Mouse (Mus musculus) forebrain, embryonic 16.5 days (tissue): Measurements from ENCODE around the gene Eml5. TPM values are rescaled to one million over a fixed set of nuclear protein-coding genes. Genes with fewer than 3 reads are reported as not detected.

Experiments
- ATAC-seq: fragments of 200-750 bp; cut with Nextera tagmentation; 2 replicates; pipeline ENCODE4 v1.8.0; 2017; ENCODE audit warnings: mild to moderate bottlenecking, moderate library complexity
- H3K27ac ChIP-seq: fragments of 300-500 bp; sonication (generic); 2 replicates; pipeline ENCODE4 v1.5.1; 2014; ENCODE audit warnings: low read length, control low read depth
- H3K27me3 ChIP-seq: fragments of 300-500 bp; sonication (generic); replicated peaks from 2 replicates; pipeline ENCODE4 v1.6.1; 2014; ENCODE audit warnings: low read length; ENCODE audit not compliant: control insufficient read depth, insufficient read depth
- H3K36me3 ChIP-seq: fragments of 300-500 bp; sonication (generic); 2 replicates; pipeline ENCODE4 v1.6.1; 2014; ENCODE audit not compliant: control insufficient read depth, insufficient read depth
- H3K4me1 ChIP-seq: fragments of 300-500 bp; sonication (generic); replicated peaks from 2 replicates; pipeline ENCODE4 v1.6.1; 2014; ENCODE audit warnings: low read length; ENCODE audit not compliant: control insufficient read depth, insufficient read depth
- H3K4me2 ChIP-seq: fragments of 300-500 bp; sonication (generic); 2 replicates; pipeline ENCODE4 v1.6.1; 2014; ENCODE audit warnings: mild to moderate bottlenecking, low read length, control low read depth
- H3K4me3 ChIP-seq: fragments of 300-500 bp; sonication (generic); replicated peaks from 2 replicates; pipeline ENCODE4 v1.5.1; 2014; ENCODE audit warnings: mild to moderate bottlenecking, low read length, control low read depth
- H3K9ac ChIP-seq: fragments of 300-500 bp; sonication (generic); replicated peaks from 2 replicates; pipeline ENCODE4 v1.6.1; 2014; ENCODE audit warnings: low read depth, low read length, control low read depth
- H3K9me3 ChIP-seq: fragments of 300-500 bp; sonication (generic); 2 replicates; pipeline ENCODE4 v1.6.1; 2016; ENCODE audit warnings: low read length; ENCODE audit not compliant: control insufficient read depth
- WGBS: fragments of 180-500 bp; shearing (Covaris S2); extraction: QIAGEN DNeasy Blood & Tissue Kit; methylation state at CpG from one replicate; pipeline ENCODE4 v1.1.7; 2014; 5-methylcytosine and 5-hydroxymethylcytosine counted together
- polyA plus RNA-seq: library from polyadenylated mRNA; unstranded; fragments of >200 nt; fragmentation: Nextera tagmentation; extraction: Ambion mirVana; gene quantifications from 2 replicates; pipeline ENCODE4 v1.2.1, GENCODE M21; 2015

The Eml5 gene
- 16.1 and 25.6 TPM in 2 replicates for polyA plus RNA-seq

- no peaks in the 10 kb centered on the region for H3K27me3 ChIP-seq
- under 1% methylated on average over 88 of the region's 101 CpGs for WGBS
- peak; percentile 89 for ATAC-seq
These were observed at the start of gene Eml5 for GRCm38 (mm10) chr12:98900881-98901801. Gene Eml5 (minus strand): TSS chr12:98901484.

DNA sequence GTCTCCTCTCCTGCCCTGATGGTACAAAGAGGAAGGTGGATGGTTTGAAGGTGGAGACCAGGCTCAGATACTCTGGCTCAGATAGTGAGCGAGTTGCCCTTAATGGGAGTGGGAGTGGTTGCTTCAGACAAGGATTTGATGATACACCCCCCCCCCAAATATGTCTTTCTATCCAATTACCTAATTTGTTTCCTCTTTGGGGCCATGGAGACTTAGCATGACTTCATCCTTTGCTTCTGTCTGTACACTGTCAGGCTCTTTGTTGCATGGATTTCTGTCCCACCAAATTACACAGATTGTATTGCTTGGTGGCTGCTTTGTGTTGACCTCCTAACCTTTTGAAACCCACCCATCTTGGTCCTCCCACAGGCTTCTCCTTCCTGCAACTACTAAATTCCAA is 31.6 kb upstream of the Eml5 start:
- H3K9me3 ChIP-seq = no peaks in the 10 kb centered on the region
- H3K4me2 ChIP-seq = no peak overlapping the region
- H3K4me1 ChIP-seq = no peaks in the 10 kb centered on the region
- H3K27me3 ChIP-seq = no peaks in the 10 kb centered on the region
- H3K4me3 ChIP-seq = no peak overlapping the region
- no peak for ATAC-seq
- 100% methylated on average over 1 of the region's 1 CpGs for WGBS
- H3K27ac ChIP-seq = no peak overlapping the region
- no peaks in the 10 kb centered on the region for H3K36me3 ChIP-seq
- H3K9ac ChIP-seq = no peak overlapping the region

More at GRCm38 (mm10) chr12:98900881-98901801, at the start of gene Eml5:
- no peaks in the 10 kb centered on the region for H3K36me3 ChIP-seq
- peak within 1 kb of the TSS; percentile 73 for H3K9ac ChIP-seq
- peak within 1 kb of the TSS; percentile 73 for H3K4me2 ChIP-seq
- peak within 1 kb of the TSS; percentile 75 for H3K4me3 ChIP-seq
- H3K4me1 ChIP-seq = peaks cover 12% of the 10 kb centered on the region
- peak within 1 kb of the TSS; percentile 77 for H3K27ac ChIP-seq
- no peaks in the 10 kb centered on the region for H3K9me3 ChIP-seq

GRCm38 (mm10) chr12:98932441-98932840 is 31.2 kb upstream of the Eml5 start:
- Histone ChIP-seq H3K4me2 (no peak overlapping the region), H3K4me3 (no peak overlapping the region), H3K27ac (no peak overlapping the region), H3K9ac (no peak overlapping the region), H3K36me3 (no peaks in the 10 kb centered on the region), H3K4me1 (no peaks in the 10 kb centered on the region), H3K9me3 (no peaks in the 10 kb centered on the region), H3K27me3 (no peaks in the 10 kb centered on the region)
- no peak for ATAC-seq
- 75% methylated on average over 4 of the region's 4 CpGs for WGBS

DNA sequence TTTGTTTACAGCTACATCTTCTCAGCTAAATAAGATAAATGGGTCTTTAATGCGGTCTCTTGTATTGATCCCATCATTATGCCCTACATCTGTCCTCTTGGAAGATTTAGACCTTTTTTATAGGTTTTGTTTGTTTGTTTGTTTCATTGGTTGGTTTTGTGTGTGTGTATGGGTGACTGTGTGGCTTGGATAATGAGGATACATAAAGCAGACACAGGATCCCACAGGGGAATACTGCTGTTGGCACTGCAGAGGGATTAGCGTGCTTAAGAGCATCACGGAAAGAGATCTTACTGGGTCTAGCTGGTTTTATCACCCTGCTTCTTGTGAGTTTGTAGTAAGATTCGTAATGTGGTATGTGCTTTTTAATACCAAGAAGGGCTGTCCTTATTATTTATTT is 29.9 kb upstream of the Eml5 start:
- no peak overlapping the region for H3K4me2 ChIP-seq
- H3K36me3 ChIP-seq = no peaks in the 10 kb centered on the region
- no peaks in the 10 kb centered on the region for H3K27me3 ChIP-seq
- no peaks in the 10 kb centered on the region for H3K4me1 ChIP-seq
- no peak overlapping the region for H3K9ac ChIP-seq
- no peak for ATAC-seq
- H3K4me3 ChIP-seq = no peak overlapping the region
- no peak overlapping the region for H3K27ac ChIP-seq
- no peaks in the 10 kb centered on the region for H3K9me3 ChIP-seq
- 79% methylated on average over 4 of the region's 4 CpGs for WGBS

DNA sequence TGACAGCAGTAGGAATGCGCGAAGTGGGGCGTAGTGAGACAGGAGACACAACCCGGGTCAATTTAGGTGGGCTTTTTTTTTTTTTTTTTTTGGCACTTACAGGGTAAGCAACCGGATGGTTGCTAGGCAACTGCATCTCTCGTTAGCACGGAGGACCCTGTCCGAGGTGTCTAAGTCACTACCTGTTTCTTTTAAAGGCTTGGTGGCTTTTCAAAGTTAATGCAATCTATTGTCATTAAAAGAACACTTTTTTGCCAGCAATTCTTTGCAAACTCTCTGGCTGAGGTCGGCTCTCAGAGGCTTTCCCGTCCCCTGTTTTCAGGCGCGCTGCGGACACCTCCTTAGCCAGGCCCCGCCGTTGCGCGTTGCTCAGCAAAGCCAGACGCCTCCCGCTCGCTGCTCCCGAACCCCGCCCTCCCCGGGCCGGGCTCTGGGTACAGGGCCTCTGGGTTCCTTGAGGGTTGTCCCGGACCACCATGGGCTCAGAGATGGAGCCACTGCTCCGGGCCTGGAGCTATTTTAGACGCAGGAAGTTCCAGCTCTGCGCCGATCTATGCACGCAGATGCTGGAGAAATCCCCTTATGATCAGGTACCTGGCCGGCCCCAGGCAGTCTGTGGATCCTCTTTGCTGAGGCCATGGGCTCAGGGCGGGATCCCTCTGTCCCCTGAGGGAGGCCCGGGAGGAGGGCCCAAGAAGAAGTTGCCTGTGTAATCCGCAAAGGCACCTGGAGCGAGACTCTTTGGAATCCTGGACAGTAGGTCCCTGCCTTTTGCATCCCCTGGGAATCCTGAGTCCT is 19.1 kb upstream of the Eml5 start, which contains the start of gene Ttc8:
TSS of gene Ttc8 (plus strand) at position 381 of the 798 bp plus-strand sequence.
- H3K4me3 ChIP-seq = peak within 1 kb of the TSS; percentile 58
- H3K27ac ChIP-seq = peak within 1 kb of the TSS; percentile 69
- no peaks in the 10 kb centered on the region for H3K9me3 ChIP-seq
- peaks cover 20% of the 10 kb centered on the region for H3K4me1 ChIP-seq
- peak; percentile 98 for ATAC-seq
- WGBS = 0% methylated on average over 35 of the region's 35 CpGs
- no peaks in the 10 kb centered on the region for H3K27me3 ChIP-seq
- H3K4me2 ChIP-seq = peak within 1 kb of the TSS; percentile 70
- peak within 1 kb of the TSS; percentile 79 for H3K9ac ChIP-seq
- H3K36me3 ChIP-seq = no peaks in the 10 kb centered on the region

- no peak for ATAC-seq
- Histone ChIP-seq H3K27me3 (no peaks in the 10 kb centered on the region), H3K4me3 (no peak overlapping the region), H3K27ac (no peak overlapping the region), H3K36me3 (no peaks in the 10 kb centered on the region), H3K9ac (no peak overlapping the region), H3K9me3 (no peaks in the 10 kb centered on the region), H3K4me1 (no peaks in the 10 kb centered on the region), H3K4me2 (no peak overlapping the region)
- 68% methylated on average over 9 of the region's 9 CpGs for WGBS
These were observed 8.8 kb upstream of the Eml5 start for GRCm38 (mm10) chr12:98910096-98910495.

DNA sequence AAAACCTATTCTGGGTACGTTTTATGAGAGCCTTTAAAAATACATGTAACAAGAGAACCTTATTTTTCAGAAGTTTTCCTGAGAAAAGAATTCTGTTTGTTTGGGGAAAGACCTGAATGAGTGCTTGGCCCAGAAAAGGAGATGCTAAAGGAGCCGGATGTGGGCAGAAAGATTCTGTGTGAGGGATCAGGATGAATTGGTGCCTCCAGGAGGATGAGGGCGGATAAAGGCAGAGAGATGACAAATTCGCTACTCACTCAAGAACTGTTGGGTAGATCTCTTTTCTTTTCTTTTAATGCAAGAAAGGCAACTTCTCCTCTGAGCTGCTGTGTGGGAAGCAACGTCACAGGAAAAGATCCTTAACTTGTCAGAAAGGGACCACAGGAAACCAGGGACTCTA is 4.2 kb upstream of the Eml5 start:
- WGBS = 84% methylated on average over 5 of the region's 5 CpGs
- Histone ChIP-seq H3K9me3 (no peaks in the 10 kb centered on the region), H3K4me2 (no peak overlapping the region), H3K27ac (no peak overlapping the region), H3K36me3 (no peaks in the 10 kb centered on the region), H3K9ac (no peak overlapping the region), H3K27me3 (no peaks in the 10 kb centered on the region), H3K4me1 (no peaks in the 10 kb centered on the region), H3K4me3 (no peak overlapping the region)
- no peak for ATAC-seq

GRCm38 (mm10) chr12:98900341-98900880 is 873 bp downstream of the Eml5 start:
- H3K9me3 ChIP-seq = no peaks in the 10 kb centered on the region
- H3K27me3 ChIP-seq = no peaks in the 10 kb centered on the region
- peak overlapping the region; percentile 73 for H3K4me2 ChIP-seq
- peak overlapping the region; percentile 75 for H3K4me3 ChIP-seq
- WGBS = under 1% methylated on average over 31 of the region's 31 CpGs
- ATAC-seq = peak; percentile 32
- H3K4me1 ChIP-seq = peaks cover 12% of the 10 kb centered on the region
- no peaks in the 10 kb centered on the region for H3K36me3 ChIP-seq
- peak overlapping the region; percentile 73 for H3K9ac ChIP-seq
- H3K27ac ChIP-seq = peak overlapping the region; percentile 77

- Histone ChIP-seq H3K4me1 (peaks cover 12% of the 10 kb centered on the region), H3K27ac (no peak overlapping the region), H3K4me2 (peak overlapping the region; percentile 73), H3K27me3 (no peaks in the 10 kb centered on the region), H3K4me3 (peak overlapping the region; percentile 75), H3K9ac (peak overlapping the region; percentile 35; the same call in 1 of the 2 replicates), H3K36me3 (no peaks in the 10 kb centered on the region), H3K9me3 (no peaks in the 10 kb centered on the region)
- ATAC-seq = no peak
- 32% methylated on average over 6 of the region's 6 CpGs for WGBS
These were observed 1.6 kb downstream of the Eml5 start for GRCm38 (mm10) chr12:98899676-98900075.
